11 mouse cellular contexts compared by ENCODE assay signal in the genomic region with DNA sequence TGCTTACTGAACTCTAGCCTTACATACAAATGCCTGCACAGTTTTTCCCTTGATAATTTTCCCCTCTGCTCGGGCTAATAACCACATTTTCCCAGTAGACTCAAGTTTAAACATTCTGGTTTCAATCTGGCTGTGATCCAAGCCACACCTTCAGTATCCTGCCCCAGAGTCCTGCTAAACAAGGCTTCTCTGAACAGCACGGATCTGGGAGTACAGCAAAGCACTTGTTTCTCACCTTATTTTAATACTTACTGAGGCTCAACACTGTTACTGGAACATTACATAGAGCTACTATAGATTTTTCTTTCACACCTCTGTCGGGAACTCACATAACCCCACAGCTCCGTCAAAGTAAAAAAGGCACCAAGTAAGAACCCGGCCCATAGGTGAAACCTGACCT.
A peak's percentile ranks its signal among the peaks of the same experiment; 100 is the strongest.
DNase-seq lines count a peak whose midpoint lies in the region; ATAC-seq and TF ChIP-seq lines count a peak whose summit lies in the region.
"Had no signal": no experiment of that assay in that cellular context is flagged by ENCODE, and none has a peak within 500 bp of the region (broad histone marks: within the 10 kb centered on the region; RNA-seq: fewer than 3 reads in every experiment).

No protein-coding gene starts in this region.

- H3K4me2 ChIP-seq in intestine, embryonic 15.5 days (replicated peaks): 0 out of 2 replicates have a peak overlapping the region, but pooled peaks have one; percentile 42
- H3K4me2 ChIP-seq in intestine, postnatal 0 days (replicated peaks; ENCODE audit: low read depth): no peak overlapping the region
- H3K4me2 ChIP-seq in embryonic facial prominence, embryonic 13.5 days: peak overlapping the region; percentile 51
- no peak overlapping the region for H3K4me2 ChIP-seq in midbrain, postnatal 0 days (ENCODE audit: low read depth, low read length, poor library complexity, severe bottlenecking)

- no peaks in the 10 kb centered on the region for H3K9me3 ChIP-seq in intestine, embryonic 15.5 days
- no peaks in the 10 kb centered on the region for H3K9me3 ChIP-seq in intestine, postnatal 0 days (ENCODE audit: control insufficient read depth)
- H3K9me3 ChIP-seq in embryonic facial prominence, embryonic 13.5 days: no peaks in the 10 kb centered on the region
- H3K9me3 ChIP-seq in midbrain, postnatal 0 days (ENCODE audit: low read length): no peaks in the 10 kb centered on the region; the same call in 1 of the 2 replicates

- H3K36me3 ChIP-seq in intestine, embryonic 15.5 days: no peaks in the 10 kb centered on the region
- no peaks in the 10 kb centered on the region for H3K36me3 ChIP-seq in intestine, postnatal 0 days (ENCODE audit: control insufficient read depth, insufficient read depth)
- H3K36me3 ChIP-seq in embryonic facial prominence, embryonic 13.5 days: no peaks in the 10 kb centered on the region
- H3K36me3 ChIP-seq in midbrain, postnatal 0 days (ENCODE audit: insufficient read depth, low read length): no peaks in the 10 kb centered on the region

- no peak overlapping the region for H3K9ac ChIP-seq in intestine, embryonic 15.5 days
- no peak overlapping the region for H3K9ac ChIP-seq in intestine, postnatal 0 days (ENCODE audit: low read depth, low read length)
- H3K9ac ChIP-seq in embryonic facial prominence, embryonic 13.5 days: no peak overlapping the region
- H3K9ac ChIP-seq in midbrain, postnatal 0 days (replicated peaks; ENCODE audit: low read length, poor library complexity, severe bottlenecking): no peak overlapping the region
- H3K9ac ChIP-seq: liver, postnatal 0 days had no signal

- no peak overlapping the region for H3K4me3 ChIP-seq in intestine, embryonic 15.5 days (replicated peaks)
- no peak overlapping the region for H3K4me3 ChIP-seq in intestine, postnatal 0 days (ENCODE audit: low read depth, low read length)
- no peak overlapping the region for H3K4me3 ChIP-seq in embryonic facial prominence, embryonic 13.5 days
- H3K4me3 ChIP-seq in midbrain, postnatal 0 days (ENCODE audit: low read depth, low read length): no peak overlapping the region

- H3K27ac ChIP-seq in intestine, embryonic 15.5 days: no peak overlapping the region
- H3K27ac ChIP-seq in intestine, postnatal 0 days (ENCODE audit: low read depth, low read length): no peak overlapping the region
- 0 out of 2 replicates have a peak overlapping the region, but pooled peaks have one; percentile 75 for H3K27ac ChIP-seq in embryonic facial prominence, embryonic 13.5 days
- H3K27ac ChIP-seq in midbrain, postnatal 0 days (ENCODE audit: low read depth, low read length): peak overlapping the region; percentile 60

- WGBS in intestine, embryonic 15.5 days: 52% methylated on average over 5 of the region's 5 CpGs
- 52% methylated on average over 5 of the region's 5 CpGs for WGBS in intestine, postnatal 0 days
- 46% methylated on average over 5 of the region's 5 CpGs for WGBS in embryonic facial prominence, embryonic 13.5 days
- 55% methylated on average over 5 of the region's 5 CpGs for WGBS in midbrain, postnatal 0 days

- no peak for TF ChIP-seq CTCF in intestine, postnatal 0 days (IDR thresholded peaks at IDR 0.05; ENCODE audit: low read depth)
- TF ChIP-seq CTCF in midbrain, postnatal 0 days (IDR thresholded peaks at IDR 0.05): no peak

- DNase-seq in adipocyte (ENCODE audit: low spot score): peak; percentile 36
- no peak for DNase-seq in midbrain, postnatal 0 days (ENCODE audit: low spot score)
- no peak for DNase-seq in ovary, adult 18-20 months (ENCODE audit: low spot score)
- no peak for DNase-seq in thymus, postnatal 14 days
- DNase-seq: kidney, adult 9 months; liver, postnatal 0 days; right cerebral cortex, postnatal 4 days; thymus, postnatal 25 days had no signal

- no peaks in the 10 kb centered on the region for H3K4me1 ChIP-seq in intestine, embryonic 15.5 days (replicated peaks)
- H3K4me1 ChIP-seq in intestine, postnatal 0 days (replicated peaks; ENCODE audit: control insufficient read depth, insufficient read depth, low read length): no peaks in the 10 kb centered on the region
- H3K4me1 ChIP-seq in embryonic facial prominence, embryonic 13.5 days: peaks cover 11% of the 10 kb centered on the region; the same call in 1 of the 2 replicates
- H3K4me1 ChIP-seq in midbrain, postnatal 0 days (ENCODE audit: insufficient read depth, low read length): no peaks in the 10 kb centered on the region

- no peaks in the 10 kb centered on the region for H3K27me3 ChIP-seq in intestine, embryonic 15.5 days (replicated peaks)
- no peaks in the 10 kb centered on the region for H3K27me3 ChIP-seq in intestine, postnatal 0 days (replicated peaks; ENCODE audit: control insufficient read depth, insufficient read depth, low read length)
- no peaks in the 10 kb centered on the region for H3K27me3 ChIP-seq in embryonic facial prominence, embryonic 13.5 days
- no peaks in the 10 kb centered on the region for H3K27me3 ChIP-seq in midbrain, postnatal 0 days (ENCODE audit: insufficient read depth, low read length)

- ATAC-seq in intestine, embryonic 15.5 days: no peak
- ATAC-seq in intestine, postnatal 0 days: no peak
- ATAC-seq in embryonic facial prominence, embryonic 13.5 days (ENCODE audit: insufficient number of reproducible peaks, insufficient read depth, low FRiP score, low TSS enrichment, low read depth): 0 out of 2 replicates have a peak, but pooled peaks have one; percentile 44
- ATAC-seq in midbrain, postnatal 0 days (ENCODE audit: low FRiP score): no peak
- ATAC-seq: liver, postnatal 0 days had no signal

Comparison
In these comparisons a context has a peak if more than half of its experiments do, and no peak if none do; other contexts are left out.
1. H3K4me2 ChIP-seq: peak in intestine, embryonic 15.5 days (single experiment) and embryonic facial prominence, embryonic 13.5 days (single experiment); none in intestine, postnatal 0 days (single experiment) and midbrain, postnatal 0 days (single experiment).
2. H3K27ac ChIP-seq: peak in embryonic facial prominence, embryonic 13.5 days (single experiment) and midbrain, postnatal 0 days (single experiment); none in intestine, embryonic 15.5 days (single experiment) and intestine, postnatal 0 days (single experiment).